Mouse (Mus musculus) liver, embryonic 11.5 days (tissue): ENCODE data around the gene Ppp1cc. TPM values are rescaled to one million over a fixed set of nuclear protein-coding genes. Genes with fewer than 3 reads are reported as not detected.

Experiments used
- ATAC-seq: fragments of 200-750 bp; cut with Nextera tagmentation; replicated peaks from 2 replicates; pipeline ENCODE4 v1.8.0; 2017; ENCODE audit warnings: moderate number of reproducible peaks, mild to moderate bottlenecking, moderate TSS enrichment, moderate library complexity; ENCODE audit not compliant: low FRiP score
- DNase-seq: peaks from one replicate; pipeline ENCODE4 v3.0.0-alpha.2; 2017; ENCODE audit warnings: low spot score
- H3K27ac ChIP-seq: fragments of 300-500 bp; sonication (generic); 2 replicates; pipeline ENCODE4 v1.5.1; 2014; ENCODE audit warnings: mild to moderate bottlenecking, low read depth, low read length, control low read depth
- H3K27me3 ChIP-seq: fragments of 300-500 bp; sonication (generic); replicated peaks from 2 replicates; pipeline ENCODE4 v1.6.1; 2014; ENCODE audit warnings: low read length, mixed read lengths; ENCODE audit not compliant: control insufficient read depth, insufficient read depth
- H3K36me3 ChIP-seq: fragments of 300-500 bp; sonication (generic); 2 replicates; pipeline ENCODE4 v1.6.1; 2014; ENCODE audit warnings: mild to moderate bottlenecking, low read length, moderate library complexity, mixed read lengths; ENCODE audit not compliant: control insufficient read depth, insufficient read depth
- H3K4me1 ChIP-seq: fragments of 300-500 bp; sonication (generic); replicated peaks from 2 replicates; pipeline ENCODE4 v1.6.1; 2014; ENCODE audit warnings: low read length, mixed read lengths; ENCODE audit not compliant: control insufficient read depth, insufficient read depth
- H3K4me2 ChIP-seq: fragments of 300-500 bp; sonication (generic); 2 replicates; pipeline ENCODE4 v1.6.1; 2014; ENCODE audit warnings: mild to moderate bottlenecking, control low read depth, moderate library complexity
- H3K4me3 ChIP-seq: fragments of 300-500 bp; sonication (generic); 2 replicates; pipeline ENCODE4 v1.5.1; 2014; ENCODE audit warnings: low read depth, low read length, control low read depth
- H3K9ac ChIP-seq: fragments of 300-500 bp; sonication (generic); 2 replicates; pipeline ENCODE4 v1.6.1; 2014; ENCODE audit warnings: low read depth, low read length, control low read depth
- H3K9me3 ChIP-seq: fragments of 300-500 bp; sonication (generic); 2 replicates; pipeline ENCODE4 v1.6.1; 2016; ENCODE audit warnings: low read length, inconsistent platforms, mixed read lengths; ENCODE audit not compliant: control insufficient read depth
- WGBS: fragments of 180-500 bp; shearing (Covaris S2); extraction: QIAGEN DNeasy Blood & Tissue Kit; methylation state at CpG from one replicate; pipeline ENCODE4 v1.1.7; 2014; 5-methylcytosine and 5-hydroxymethylcytosine counted together
- polyA plus RNA-seq: library from polyadenylated mRNA; unstranded; fragments of >200 nt; fragmentation: Nextera tagmentation; extraction: Ambion mirVana; gene quantifications from 2 replicates; pipeline ENCODE4 v1.2.1, GENCODE M21; 2014

Gene Ppp1cc
- polyA plus RNA-seq, result 276 and 285 TPM in 2 replicates

GRCm38 (mm10) chr5:122157827-122158381 is at the start of gene Ppp1cc:
TSS of gene Ppp1cc (plus strand) at chr5:122158278.
- 1% methylated on average over 46 of the region's 54 CpGs for WGBS
- peak within 1 kb of the TSS; percentile 77 for H3K27ac ChIP-seq
- no peaks in the 10 kb centered on the region for H3K27me3 ChIP-seq
- peak within 1 kb of the TSS; percentile 98 for H3K9ac ChIP-seq
- peak; percentile 91 for ATAC-seq
- no peaks in the 10 kb centered on the region for H3K9me3 ChIP-seq
- DNase-seq, result peak; percentile 96
- peak within 1 kb of the TSS; percentile 89 for H3K4me2 ChIP-seq
- H3K36me3 ChIP-seq, result peaks cover 16% of the 10 kb centered on the region
- peaks cover 35% of the 10 kb centered on the region for H3K4me1 ChIP-seq
- peak within 1 kb of the TSS; percentile 86 for H3K4me3 ChIP-seq

- Histone ChIP-seq H3K4me3 (no peak overlapping the region), H3K27ac (no peak overlapping the region), H3K4me2 (no peak overlapping the region), H3K9me3 (no peaks in the 10 kb centered on the region), H3K27me3 (no peaks in the 10 kb centered on the region; the same call in none of the 2 replicates), H3K9ac (no peak overlapping the region), H3K4me1 (peaks cover 4% of the 10 kb centered on the region; the same call in 1 of the 2 replicates), H3K36me3 (no peaks in the 10 kb centered on the region)
- ATAC-seq, result no peak
- 46% methylated on average over 16 of the region's 16 CpGs for WGBS
- DNase-seq, result no peak
Observed at GRCm38 (mm10) chr5:122109325-122110060, 48.6 kb upstream of the Ppp1cc start.

- Histone ChIP-seq H3K4me3 (no peak overlapping the region), H3K9ac (no peak overlapping the region), H3K9me3 (no peaks in the 10 kb centered on the region), H3K36me3 (no peaks in the 10 kb centered on the region), H3K4me1 (peaks cover 4% of the 10 kb centered on the region; the same call in 1 of the 2 replicates), H3K4me2 (no peak overlapping the region), H3K27ac (no peak overlapping the region), H3K27me3 (no peaks in the 10 kb centered on the region; the same call in 1 of the 2 replicates)
- WGBS, result 86% methylated on average over 13 of the region's 13 CpGs
- ATAC-seq (no peak), DNase-seq (no peak)
Observed at GRCm38 (mm10) chr5:122110625-122111024, 47.5 kb upstream of the Ppp1cc start.

GRCm38 (mm10) chr5:122111091-122111932 is 46.8 kb upstream of the Ppp1cc start:
- Histone ChIP-seq H3K4me3 (no peak overlapping the region), H3K36me3 (no peaks in the 10 kb centered on the region), H3K4me2 (peak overlapping the region; percentile 15; the same call in 1 of the 2 replicates), H3K9ac (no peak overlapping the region), H3K4me1 (peaks cover 4% of the 10 kb centered on the region; the same call in 1 of the 2 replicates), H3K9me3 (no peaks in the 10 kb centered on the region), H3K27me3 (no peaks in the 10 kb centered on the region; the same call in 1 of the 2 replicates), H3K27ac (no peak overlapping the region)
- no peak for DNase-seq
- WGBS, result 65% methylated on average over 26 of the region's 26 CpGs
- no peak for ATAC-seq

- Histone ChIP-seq H3K9ac (no peak overlapping the region), H3K27me3 (no peaks in the 10 kb centered on the region; the same call in 1 of the 2 replicates), H3K36me3 (no peaks in the 10 kb centered on the region), H3K4me2 (no peak overlapping the region), H3K4me3 (no peak overlapping the region), H3K27ac (no peak overlapping the region), H3K4me1 (peaks cover 4% of the 10 kb centered on the region; the same call in 1 of the 2 replicates), H3K9me3 (no peaks in the 10 kb centered on the region)
- ATAC-seq, result no peak
- no peak for DNase-seq
- WGBS, result 51% methylated on average over 4 of the region's 4 CpGs
Observed at GRCm38 (mm10) chr5:122111933-122112248, 46.2 kb upstream of the Ppp1cc start.

GRCm38 (mm10) chr5:122113450-122113849 is 44.6 kb upstream of the Ppp1cc start:
- Histone ChIP-seq H3K4me1 (peaks cover 4% of the 10 kb centered on the region; the same call in 1 of the 2 replicates), H3K4me2 (no peak overlapping the region), H3K9me3 (no peaks in the 10 kb centered on the region), H3K27me3 (no peaks in the 10 kb centered on the region; the same call in 1 of the 2 replicates), H3K9ac (no peak overlapping the region), H3K4me3 (no peak overlapping the region), H3K36me3 (no peaks in the 10 kb centered on the region), H3K27ac (no peak overlapping the region)
- ATAC-seq, result no peak
- no peak for DNase-seq
- 62% methylated on average over 7 of the region's 7 CpGs for WGBS

- DNase-seq, result no peak
- H3K4me2 ChIP-seq, result no peak overlapping the region
- no peaks in the 10 kb centered on the region for H3K9me3 ChIP-seq
- H3K4me1 ChIP-seq, result peaks cover 2% of the 10 kb centered on the region; the same call in 1 of the 2 replicates
- no peak overlapping the region for H3K4me3 ChIP-seq
- no peak; the same call in 1 of the 2 replicates for ATAC-seq
- H3K27ac ChIP-seq, result no peak overlapping the region
- H3K27me3 ChIP-seq, result no peaks in the 10 kb centered on the region; the same call in 1 of the 2 replicates
- no peaks in the 10 kb centered on the region for H3K36me3 ChIP-seq
- no peak overlapping the region for H3K9ac ChIP-seq
- 0% methylated on average over 2 of the region's 2 CpGs for WGBS
Observed at GRCm38 (mm10) chr5:122114176-122114575, 43.9 kb upstream of the Ppp1cc start.

- ATAC-seq (no peak), DNase-seq (no peak)
- Histone ChIP-seq H3K4me1 (no peaks in the 10 kb centered on the region), H3K4me2 (no peak overlapping the region), H3K27me3 (no peaks in the 10 kb centered on the region; the same call in 1 of the 2 replicates), H3K9ac (no peak overlapping the region), H3K36me3 (no peaks in the 10 kb centered on the region), H3K27ac (no peak overlapping the region), H3K9me3 (no peaks in the 10 kb centered on the region), H3K4me3 (no peak overlapping the region)
- 96% methylated on average over 9 of the region's 9 CpGs for WGBS
Observed at GRCm38 (mm10) chr5:122115266-122115763, 42.8 kb upstream of the Ppp1cc start.
